Mouse (Mus musculus) stomach, embryonic 15.5 days (tissue): Measurements from ENCODE around the gene Dcdc2a. TPM values are rescaled to one million over a fixed set of nuclear protein-coding genes. Genes with fewer than 3 reads are reported as not detected.

Experiments used
- ATAC-seq: fragments of 200-750 bp; cut with Nextera tagmentation; 2 replicates; pipeline ENCODE4 v1.8.0; 2017; ENCODE audit warnings: low read depth, moderate number of reproducible peaks, moderate TSS enrichment; ENCODE audit not compliant: insufficient read depth, low FRiP score
- H3K27ac ChIP-seq: fragments of 300-500 bp; sonication (generic); 2 replicates; pipeline ENCODE4 v1.5.1; 2015; ENCODE audit warnings: mild to moderate bottlenecking, inconsistent platforms
- H3K27me3 ChIP-seq: fragments of 300-500 bp; sonication (generic); replicated peaks from 2 replicates; pipeline ENCODE4 v1.6.1; 2015; ENCODE audit warnings: inconsistent platforms
- H3K36me3 ChIP-seq: fragments of 300-500 bp; sonication (generic); 2 replicates; pipeline ENCODE4 v1.6.1; 2015; ENCODE audit warnings: inconsistent platforms
- H3K4me1 ChIP-seq: fragments of 300-500 bp; sonication (generic); 2 replicates; pipeline ENCODE4 v1.6.1; 2015; ENCODE audit warnings: inconsistent platforms
- H3K4me2 ChIP-seq: fragments of 300-500 bp; sonication (generic); 2 replicates; pipeline ENCODE4 v1.6.1; 2015; ENCODE audit warnings: mild to moderate bottlenecking, inconsistent platforms
- H3K4me3 ChIP-seq: fragments of 300-500 bp; sonication (generic); replicated peaks from 2 replicates; pipeline ENCODE4 v1.5.1; 2015; ENCODE audit warnings: inconsistent platforms
- H3K9ac ChIP-seq: fragments of 300-500 bp; sonication (generic); 2 replicates; pipeline ENCODE4 v1.6.1; 2015; ENCODE audit warnings: inconsistent platforms
- H3K9me3 ChIP-seq: fragments of 300-500 bp; sonication (generic); 2 replicates; pipeline ENCODE4 v1.6.1; 2016; ENCODE audit warnings: inconsistent platforms
- whole genome bisulfite sequencing: fragments of 180-500 bp; shearing (Covaris S2); methylation state at CpG from one replicate; pipeline ENCODE4 v1.1.7; 2015; 5-methylcytosine and 5-hydroxymethylcytosine counted together
- polyA plus RNA-seq: library from polyadenylated mRNA; unstranded; fragments of >200 nt; fragmentation: Nextera tagmentation; extraction: Ambion mirVana; gene quantifications from 2 replicates; pipeline ENCODE4 v1.2.1, GENCODE M21; 2015

Gene Dcdc2a
- polyA plus RNA-seq, 1 experiment from 2014 or later, result 3.1 TPM

DNA sequence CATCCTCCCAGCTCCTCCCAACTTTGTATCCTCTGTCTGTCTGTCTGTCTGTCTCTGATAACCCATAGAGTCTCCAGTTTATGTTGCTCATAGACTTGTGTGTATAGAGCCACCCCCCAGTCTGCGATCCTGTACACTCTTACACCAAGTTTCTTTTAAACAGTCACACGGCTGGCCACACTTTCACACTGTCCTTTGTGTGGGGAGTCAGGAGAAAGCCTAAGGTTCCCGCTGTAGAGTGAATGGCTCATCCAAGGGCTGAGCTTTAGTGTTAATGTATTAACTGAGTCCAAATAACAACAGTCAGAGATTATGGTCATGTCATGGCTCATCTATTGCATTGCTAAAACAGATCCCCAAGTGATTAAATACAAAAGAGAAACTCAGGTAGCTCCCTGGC lies 87.3 kb downstream of the Dcdc2a start:
- no peaks in the 10 kb centered on the region for H3K4me1 ChIP-seq
- no peak overlapping the region for H3K9ac ChIP-seq
- H3K9me3 ChIP-seq, result no peaks in the 10 kb centered on the region
- H3K4me2 ChIP-seq, result no peak overlapping the region
- no peak for ATAC-seq
- no peaks in the 10 kb centered on the region for H3K36me3 ChIP-seq
- H3K27me3 ChIP-seq, result no peaks in the 10 kb centered on the region
- WGBS, result 89% methylated on average over 3 of the region's 3 CpGs
- no peak overlapping the region for H3K27ac ChIP-seq
- no peak overlapping the region for H3K4me3 ChIP-seq

DNA sequence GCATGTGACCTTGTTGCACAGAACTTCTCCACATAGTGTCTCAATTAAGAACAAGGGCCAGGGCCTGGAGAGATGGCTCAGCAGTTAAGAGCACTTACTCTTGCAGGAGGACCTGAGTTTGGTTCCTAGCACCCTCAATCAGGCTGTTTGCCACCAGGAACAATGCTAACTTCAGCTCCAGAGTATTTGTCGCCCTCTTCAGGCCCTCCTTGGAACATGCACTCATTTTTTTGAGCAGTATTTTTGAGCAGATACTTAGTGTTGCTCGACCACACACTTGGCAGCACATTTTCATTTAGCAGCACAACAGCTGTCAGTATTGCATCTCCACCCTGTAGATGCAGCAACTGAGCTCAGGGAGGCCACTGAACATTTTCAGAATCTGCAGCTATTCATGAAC lies 88.3 kb downstream of the Dcdc2a start:
- H3K27ac ChIP-seq, result no peak overlapping the region
- H3K4me3 ChIP-seq, result no peak overlapping the region
- no peaks in the 10 kb centered on the region for H3K9me3 ChIP-seq
- no peak overlapping the region for H3K9ac ChIP-seq
- H3K36me3 ChIP-seq, result no peaks in the 10 kb centered on the region
- WGBS, result 61% methylated on average over 2 of the region's 2 CpGs
- H3K4me2 ChIP-seq, result no peak overlapping the region
- no peak for ATAC-seq
- no peaks in the 10 kb centered on the region for H3K4me1 ChIP-seq
- no peaks in the 10 kb centered on the region for H3K27me3 ChIP-seq

DNA sequence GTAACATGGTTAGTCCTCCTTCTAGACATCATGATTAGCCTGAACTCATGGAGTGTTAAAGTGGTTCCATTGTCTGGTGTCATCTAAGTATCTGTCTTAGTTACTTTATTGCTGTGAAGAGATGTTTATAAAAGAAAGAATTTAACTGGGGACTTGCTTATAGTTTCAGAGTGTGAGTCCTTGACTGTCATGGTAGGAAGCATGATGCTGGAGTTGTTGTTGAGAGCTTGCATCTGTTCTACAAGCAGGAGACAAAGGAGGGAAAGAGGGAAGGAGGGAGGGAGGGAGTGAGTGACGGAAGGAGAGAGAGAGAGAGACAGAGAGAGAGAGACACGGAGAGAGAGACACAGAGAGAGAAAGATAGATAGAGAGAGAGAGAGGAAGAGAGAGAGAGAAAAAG lies 90.4 kb downstream of the Dcdc2a start:
- Histone ChIP-seq H3K27me3 (no peaks in the 10 kb centered on the region), H3K4me3 (no peak overlapping the region), H3K4me1 (no peaks in the 10 kb centered on the region), H3K9ac (no peak overlapping the region), H3K36me3 (no peaks in the 10 kb centered on the region), H3K27ac (no peak overlapping the region), H3K9me3 (no peaks in the 10 kb centered on the region), H3K4me2 (no peak overlapping the region)
- WGBS, result 62% methylated on average over 2 of the region's 2 CpGs
- ATAC-seq, result no peak

DNA sequence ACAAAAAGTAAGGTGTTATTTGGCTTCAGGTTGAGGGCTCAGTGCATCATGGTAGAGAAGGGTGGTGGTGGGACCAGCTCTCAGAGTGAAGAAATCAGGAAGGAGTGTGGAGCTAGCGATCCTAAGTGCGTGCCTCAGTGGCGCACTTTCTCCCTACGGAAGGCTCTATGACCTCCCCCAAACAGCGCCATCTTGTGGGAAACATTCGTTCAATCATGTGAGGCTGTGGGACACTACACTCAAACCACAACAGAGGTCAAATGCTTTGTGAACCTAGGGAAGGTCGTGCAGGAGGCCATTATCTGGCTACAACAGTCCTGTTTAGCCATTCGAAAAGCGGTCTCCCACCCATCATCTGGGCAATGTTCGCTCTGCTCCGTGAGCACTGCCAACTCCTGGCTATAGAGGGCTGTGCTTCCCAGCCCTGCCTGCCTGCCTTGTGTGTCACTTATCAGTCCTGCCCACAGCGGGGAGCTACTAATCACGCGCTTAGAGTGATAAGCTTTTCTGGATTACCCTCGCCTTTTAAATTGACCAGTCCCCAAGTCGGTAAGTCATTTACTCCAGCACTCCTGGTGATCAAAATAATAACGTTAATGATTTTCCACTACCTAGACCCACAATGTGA lies 94.5 kb downstream of the Dcdc2a start:
- Histone ChIP-seq H3K36me3 (no peaks in the 10 kb centered on the region), H3K9ac (no peak overlapping the region), H3K9me3 (no peaks in the 10 kb centered on the region), H3K4me3 (no peak overlapping the region), H3K4me2 (no peak overlapping the region), H3K27me3 (no peaks in the 10 kb centered on the region), H3K4me1 (no peaks in the 10 kb centered on the region), H3K27ac (no peak overlapping the region)
- no peak for ATAC-seq
- WGBS, result 27% methylated on average over 17 of the region's 17 CpGs

DNA sequence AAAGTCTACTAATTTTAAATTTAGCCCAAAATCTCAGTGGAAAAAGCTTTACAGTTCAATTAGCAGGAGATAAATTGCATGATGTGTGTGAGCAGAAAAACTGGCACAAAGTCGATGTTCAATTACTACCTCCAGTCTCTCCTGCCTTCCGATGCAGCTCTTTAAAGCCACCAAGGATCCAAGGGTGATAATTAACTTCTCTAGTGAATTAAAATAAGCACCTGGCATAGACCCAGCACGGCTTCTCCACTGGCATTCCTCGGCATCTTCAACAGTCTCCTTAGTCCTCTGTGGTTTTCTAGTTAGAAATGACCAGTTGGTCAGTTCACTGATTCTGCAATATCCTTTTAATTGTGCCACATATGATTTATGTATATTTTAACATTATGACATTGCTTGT lies 95.1 kb downstream of the Dcdc2a start:
- no peak overlapping the region for H3K9ac ChIP-seq
- no peaks in the 10 kb centered on the region for H3K36me3 ChIP-seq
- no peak overlapping the region for H3K27ac ChIP-seq
- 65% methylated on average over 4 of the region's 4 CpGs for WGBS
- no peaks in the 10 kb centered on the region for H3K4me1 ChIP-seq
- no peaks in the 10 kb centered on the region for H3K27me3 ChIP-seq
- no peak overlapping the region for H3K4me3 ChIP-seq
- no peak overlapping the region for H3K4me2 ChIP-seq
- ATAC-seq, result no peak
- H3K9me3 ChIP-seq, result no peaks in the 10 kb centered on the region

DNA sequence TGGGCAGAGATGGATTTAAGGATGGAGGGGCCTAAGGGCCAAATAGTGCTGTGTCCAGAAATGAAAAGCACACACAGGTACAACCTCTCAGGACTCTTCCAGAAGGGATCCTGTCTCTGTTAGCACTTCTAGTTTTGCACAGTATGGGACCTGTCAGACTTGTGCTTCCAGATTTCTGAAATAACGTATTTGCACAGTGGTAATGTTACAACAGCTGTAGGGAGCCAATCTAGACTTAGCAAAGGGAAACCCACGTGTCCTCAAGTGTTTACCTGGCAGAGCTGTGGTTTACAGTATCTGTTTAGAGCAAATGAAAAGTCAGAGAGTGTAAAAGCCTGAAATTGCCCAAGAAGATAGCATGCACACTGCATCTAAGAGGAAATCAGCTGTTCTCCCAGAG lies 104.1 kb downstream of the Dcdc2a start:
- Histone ChIP-seq H3K27ac (no peak overlapping the region), H3K36me3 (no peaks in the 10 kb centered on the region), H3K9ac (no peak overlapping the region), H3K4me2 (no peak overlapping the region), H3K27me3 (no peaks in the 10 kb centered on the region), H3K9me3 (no peaks in the 10 kb centered on the region), H3K4me1 (no peaks in the 10 kb centered on the region), H3K4me3 (no peak overlapping the region)
- ATAC-seq, result peak; percentile 71; the same call in 1 of the 2 replicates
- 28% methylated on average over 2 of the region's 2 CpGs for WGBS

DNA sequence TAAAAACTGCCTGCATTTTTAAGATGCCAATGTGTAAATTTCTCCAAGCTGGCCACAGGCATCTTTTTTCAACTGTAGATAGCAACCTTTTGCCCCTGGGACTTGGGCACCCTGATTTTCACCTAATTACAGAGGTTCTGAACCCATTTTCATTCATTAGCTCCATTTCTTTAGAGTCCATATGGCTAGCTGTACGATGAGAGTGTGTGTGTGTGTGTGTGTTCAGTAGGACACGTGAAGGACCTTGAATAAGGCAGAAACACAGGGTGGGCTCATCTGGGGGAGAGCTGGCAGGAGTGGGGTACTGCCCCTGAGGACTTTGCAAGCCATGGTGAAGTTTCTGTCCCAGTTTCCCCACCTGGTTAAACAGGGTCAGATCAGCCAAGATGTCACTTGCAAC lies 105.0 kb downstream of the Dcdc2a start:
- no peak overlapping the region for H3K27ac ChIP-seq
- no peaks in the 10 kb centered on the region for H3K27me3 ChIP-seq
- no peak overlapping the region for H3K4me3 ChIP-seq
- no peak overlapping the region for H3K9ac ChIP-seq
- ATAC-seq, result no peak
- no peaks in the 10 kb centered on the region for H3K36me3 ChIP-seq
- no peaks in the 10 kb centered on the region for H3K4me1 ChIP-seq
- no peak overlapping the region for H3K4me2 ChIP-seq
- no peaks in the 10 kb centered on the region for H3K9me3 ChIP-seq
- 68% methylated on average over 2 of the region's 2 CpGs for WGBS

DNA sequence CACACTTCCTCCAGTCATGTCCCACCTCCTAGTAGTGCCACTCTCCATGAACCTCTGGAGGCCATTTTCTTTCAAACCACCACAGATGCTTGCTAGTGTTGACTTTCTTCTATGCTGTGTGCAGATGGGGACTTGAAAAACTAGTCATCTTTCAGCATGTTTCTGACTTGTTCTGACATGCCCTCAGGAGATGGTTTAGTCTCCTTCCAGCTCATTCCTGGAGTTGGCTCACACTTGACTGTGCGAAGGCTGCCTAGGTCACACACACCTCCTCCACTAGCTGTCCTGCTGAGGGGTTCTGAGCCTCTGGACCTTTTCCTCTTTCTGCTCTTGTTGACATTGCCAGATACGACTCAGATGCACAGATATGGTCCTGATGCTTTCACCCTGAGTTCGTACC lies 106.8 kb downstream of the Dcdc2a start:
- Histone ChIP-seq H3K9me3 (no peaks in the 10 kb centered on the region), H3K4me2 (no peak overlapping the region), H3K9ac (no peak overlapping the region), H3K27me3 (no peaks in the 10 kb centered on the region), H3K36me3 (no peaks in the 10 kb centered on the region), H3K27ac (no peak overlapping the region), H3K4me1 (no peaks in the 10 kb centered on the region), H3K4me3 (no peak overlapping the region)
- 76% methylated on average over 3 of the region's 3 CpGs for WGBS
- no peak for ATAC-seq

DNA sequence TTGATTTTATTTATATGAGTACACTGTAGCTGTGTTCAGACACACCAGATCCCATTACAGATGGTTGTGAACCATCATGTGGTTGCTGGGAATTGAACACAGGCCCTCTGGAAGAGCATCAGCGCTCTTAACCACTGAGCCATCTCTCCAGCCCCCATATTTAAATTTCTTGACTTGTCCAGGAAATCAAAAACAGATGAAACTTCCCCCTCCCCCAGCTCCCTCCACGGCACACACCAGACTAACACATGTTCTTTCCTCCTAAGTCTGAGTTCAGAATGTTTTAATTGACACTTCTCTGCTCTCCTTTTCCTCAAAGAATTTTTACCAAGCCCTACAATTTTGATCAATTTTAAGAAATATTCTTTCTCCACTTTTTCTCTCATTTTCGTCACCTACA lies 113.1 kb downstream of the Dcdc2a start:
- H3K4me3 ChIP-seq, result no peak overlapping the region
- H3K4me1 ChIP-seq, result no peaks in the 10 kb centered on the region
- H3K36me3 ChIP-seq, result no peaks in the 10 kb centered on the region
- H3K9me3 ChIP-seq, result no peaks in the 10 kb centered on the region
- no peak overlapping the region for H3K27ac ChIP-seq
- 86% methylated on average over 3 of the region's 3 CpGs for WGBS
- H3K4me2 ChIP-seq, result no peak overlapping the region
- no peak overlapping the region for H3K9ac ChIP-seq
- no peak for ATAC-seq
- no peaks in the 10 kb centered on the region for H3K27me3 ChIP-seq

DNA sequence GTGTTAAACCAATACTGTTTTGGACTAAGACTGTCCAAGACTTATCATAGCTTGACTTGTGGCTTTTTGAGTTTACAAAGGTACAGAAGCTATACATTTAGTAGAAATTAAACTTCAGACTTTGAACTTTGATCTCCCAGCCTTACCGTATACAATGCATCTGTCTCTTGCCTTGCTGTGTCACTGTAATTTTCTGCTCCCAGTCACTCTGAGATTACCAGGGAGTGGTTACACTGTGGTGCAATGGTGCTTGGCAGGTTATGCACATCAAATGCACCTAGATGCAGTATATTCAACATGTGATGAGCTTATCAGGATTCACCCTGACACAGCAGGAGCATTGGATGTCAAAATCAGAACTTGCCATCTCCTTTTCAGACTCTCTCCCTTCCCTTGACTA lies 122.0 kb downstream of the Dcdc2a start:
- Histone ChIP-seq H3K4me3 (no peak overlapping the region), H3K4me2 (no peak overlapping the region), H3K9me3 (no peaks in the 10 kb centered on the region), H3K36me3 (no peaks in the 10 kb centered on the region), H3K4me1 (no peaks in the 10 kb centered on the region), H3K27me3 (no peaks in the 10 kb centered on the region), H3K9ac (no peak overlapping the region), H3K27ac (no peak overlapping the region)
- no peak for ATAC-seq
- WGBS, result 85% methylated on average over 1 of the region's 1 CpGs

DNA sequence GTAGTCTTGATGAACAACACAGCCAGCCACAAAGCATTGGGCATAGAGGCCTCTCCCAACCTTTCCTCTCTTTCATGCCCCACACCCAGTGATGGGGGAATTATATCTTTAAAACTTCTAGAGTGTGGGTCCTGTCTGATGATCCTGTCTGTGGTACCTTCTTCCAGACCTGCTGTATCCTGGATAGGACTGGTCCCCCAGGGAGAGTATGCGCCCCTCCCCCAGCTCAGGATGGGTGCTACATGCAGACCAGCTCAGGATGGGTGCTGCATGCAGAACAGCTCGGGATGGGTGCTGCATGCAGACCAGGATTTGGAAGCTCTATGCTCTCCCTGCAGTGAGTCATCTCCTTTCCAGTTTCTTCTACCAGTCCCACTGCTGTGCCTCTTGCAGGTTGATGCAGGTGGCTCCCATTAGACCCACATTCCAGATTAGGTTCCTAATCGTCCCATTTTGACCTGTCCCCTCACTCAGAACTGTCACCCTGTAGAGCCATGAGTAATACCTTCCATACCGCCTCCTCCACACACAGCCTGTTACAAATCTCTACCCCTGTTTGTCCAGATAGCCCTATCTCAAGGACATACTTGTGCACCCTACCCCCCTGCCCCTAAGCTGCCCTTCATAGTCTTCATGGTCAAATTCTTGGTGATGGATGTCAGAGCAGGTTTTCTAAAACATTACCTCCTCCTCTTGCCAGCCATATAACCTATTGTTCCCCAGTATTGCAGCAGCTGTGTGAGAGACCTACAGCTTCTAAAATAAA lies 122.6 kb downstream of the Dcdc2a start:
- H3K27me3 ChIP-seq, result no peaks in the 10 kb centered on the region

DNA sequence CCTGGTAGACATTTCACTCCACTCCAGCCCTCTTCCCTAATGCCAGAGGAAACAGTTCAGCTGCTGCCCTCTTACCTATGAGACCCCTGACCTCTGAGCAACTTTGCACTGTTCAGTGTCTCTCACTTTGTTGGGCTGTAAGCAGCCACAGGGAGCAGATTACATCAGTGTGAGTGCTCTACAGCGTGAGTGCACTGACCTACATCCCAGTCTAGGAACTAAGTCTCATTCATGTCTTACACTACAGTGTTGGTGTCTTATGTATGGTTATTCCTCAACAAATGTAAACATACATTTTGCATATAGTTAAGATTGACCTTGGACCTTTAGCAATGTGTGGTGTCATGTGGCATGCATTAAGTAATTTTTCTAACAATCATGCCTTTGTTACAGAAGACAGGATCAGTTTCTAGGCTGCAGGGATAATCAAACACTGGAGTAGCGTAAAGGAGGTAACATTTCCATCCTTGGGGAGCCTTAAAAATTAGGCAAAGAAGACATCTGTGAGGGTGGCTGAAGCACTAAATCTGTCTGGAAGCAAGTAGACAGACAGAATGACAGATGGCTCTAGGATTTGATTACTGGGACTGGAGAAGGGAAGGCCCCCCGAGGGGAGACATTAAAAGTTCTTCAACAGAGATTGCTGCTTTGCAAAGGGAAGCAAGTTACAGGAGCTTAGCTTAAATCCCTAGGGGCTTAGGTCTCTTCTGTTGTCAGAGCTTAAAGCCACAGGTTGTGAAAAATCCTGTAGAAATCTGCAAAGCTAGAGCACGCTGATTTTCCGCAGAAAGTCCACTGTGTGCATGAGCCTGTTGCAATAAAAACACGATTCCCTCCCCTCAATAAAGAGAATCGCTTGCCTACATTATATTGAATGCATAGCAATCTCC lies 130.9 kb downstream of the Dcdc2a start:
- Histone ChIP-seq H3K4me1 (no peaks in the 10 kb centered on the region), H3K9me3 (no peaks in the 10 kb centered on the region), H3K9ac (no peak overlapping the region), H3K4me3 (no peak overlapping the region), H3K36me3 (no peaks in the 10 kb centered on the region), H3K27me3 (no peaks in the 10 kb centered on the region), H3K27ac (no peak overlapping the region), H3K4me2 (peak overlapping the region; percentile 31; the same call in 1 of the 2 replicates)
- ATAC-seq, result no peak
- WGBS, result 32% methylated on average over 7 of the region's 7 CpGs

More for the DNA sequence above, 122.6 kb downstream of the Dcdc2a start:
- no peak for ATAC-seq
- H3K4me2 ChIP-seq, result no peak overlapping the region
- H3K4me1 ChIP-seq, result no peaks in the 10 kb centered on the region
- no peak overlapping the region for H3K27ac ChIP-seq
- H3K36me3 ChIP-seq, result no peaks in the 10 kb centered on the region
- 71% methylated on average over 4 of the region's 4 CpGs for WGBS
- no peak overlapping the region for H3K9ac ChIP-seq
- H3K9me3 ChIP-seq, result no peaks in the 10 kb centered on the region
- no peak overlapping the region for H3K4me3 ChIP-seq
